Mouse (Mus musculus) stomach, postnatal 0 days (tissue): ENCODE results near the gene Trak1. TPM values are rescaled to one million over a fixed set of nuclear protein-coding genes. Genes with fewer than 3 reads are reported as not detected.

Experiments
- ATAC-seq: fragments of 200-750 bp; cut with Nextera tagmentation; 2 replicates; pipeline ENCODE4 v1.8.0; 2017; ENCODE audit not compliant: low FRiP score, low TSS enrichment
- DNase-seq: peaks from one replicate; pipeline ENCODE4 v3.0.0-alpha.2; 2016; ENCODE audit warnings: low spot score
- H3K27ac ChIP-seq: fragments of 300-500 bp; sonication (generic); replicated peaks from 2 replicates; pipeline ENCODE4 v1.5.1; 2014; ENCODE audit warnings: mild to moderate bottlenecking, control low read depth
- H3K27me3 ChIP-seq: fragments of 300-500 bp; sonication (generic); 2 replicates; pipeline ENCODE4 v1.6.1; 2014; ENCODE audit warnings: low read length; ENCODE audit not compliant: control insufficient read depth, insufficient read depth
- H3K36me3 ChIP-seq: fragments of 300-500 bp; sonication (generic); 2 replicates; pipeline ENCODE4 v1.6.1; 2014; ENCODE audit warnings: low read length, mixed read lengths; ENCODE audit not compliant: control insufficient read depth, insufficient read depth
- H3K4me1 ChIP-seq: fragments of 300-500 bp; sonication (generic); replicated peaks from 2 replicates; pipeline ENCODE4 v1.6.1; 2014; ENCODE audit warnings: antibody characterized with exemption; ENCODE audit not compliant: control insufficient read depth, insufficient read depth
- H3K4me2 ChIP-seq: fragments of 300-500 bp; sonication (generic); replicated peaks from 2 replicates; pipeline ENCODE4 v1.6.1; 2014; ENCODE audit warnings: low read depth, mild to moderate bottlenecking, control low read depth, moderate library complexity
- H3K4me3 ChIP-seq: fragments of 300-500 bp; sonication (generic); 2 replicates; pipeline ENCODE4 v1.5.1; 2014; ENCODE audit warnings: low read depth, low read length, control low read depth
- H3K9ac ChIP-seq: fragments of 300-500 bp; sonication (generic); 2 replicates; pipeline ENCODE4 v1.6.1; 2014; ENCODE audit warnings: mild to moderate bottlenecking, low read length, control low read depth, mixed read lengths
- H3K9me3 ChIP-seq: fragments of 300-500 bp; sonication (generic); 2 replicates; pipeline ENCODE4 v1.6.1; 2016; ENCODE audit warnings: low read length; ENCODE audit not compliant: control insufficient read depth
- CTCF ChIP-seq: IDR thresholded peaks from 2 replicates; pipeline ENCODE4 v1.5.1; 2016; ENCODE audit warnings: antibody characterized with exemption, low read depth, mild to moderate bottlenecking, moderate library complexity
- EP300 ChIP-seq: optimal IDR thresholded peaks from 2 replicates; pipeline ENCODE3; 2016; ENCODE audit warnings: antibody characterized with exemption
- WGBS: fragments of 180-500 bp; shearing (Covaris S2); extraction: QIAGEN DNeasy Blood & Tissue Kit; methylation state at CpG from one replicate; pipeline ENCODE4 v1.1.7; 2014; 5-methylcytosine and 5-hydroxymethylcytosine counted together
- polyA plus RNA-seq: library from polyadenylated mRNA; unstranded; fragments of >200 nt; fragmentation: Nextera tagmentation; extraction: Ambion mirVana; gene quantifications from 2 replicates; pipeline ENCODE4 v1.2.1, GENCODE M21; 2015

Gene Trak1
- polyA plus RNA-seq, 1 experiment from 2014 or later = 24.0 TPM

GRCm38 (mm10) chr9:121391898-121392297 is 94.6 kb downstream of the Trak1 start:
- 92% methylated on average over 13 of the region's 13 CpGs for WGBS
- ATAC-seq = no peak
- TF ChIP-seq EP300 = no peak
- peak; percentile 33 for TF ChIP-seq CTCF

GRCm38 (mm10) chr9:121392427-121392826 is 95.1 kb downstream of the Trak1 start:
- H3K9me3 ChIP-seq = no peaks in the 10 kb centered on the region
- no peak overlapping the region for H3K4me3 ChIP-seq
- ATAC-seq (0 out of 2 replicates have a peak, but pooled peaks have one; percentile 31), DNase-seq (peak; percentile 84)
- H3K4me1 ChIP-seq = peaks cover 2% of the 10 kb centered on the region; the same call in 1 of the 2 replicates
- no peak overlapping the region for H3K9ac ChIP-seq
- 0 out of 2 replicates have a peak, but pooled peaks cover 4% of the 10 kb centered on the region for H3K36me3 ChIP-seq
- TF ChIP-seq CTCF = peak; percentile 88
- no peak for TF ChIP-seq EP300
- no peak overlapping the region for H3K4me2 ChIP-seq
- H3K27ac ChIP-seq = no peak overlapping the region
- no peaks in the 10 kb centered on the region for H3K27me3 ChIP-seq
- 29% methylated on average over 5 of the region's 5 CpGs for WGBS

More at GRCm38 (mm10) chr9:121391898-121392297, 94.6 kb downstream of the Trak1 start:
- peaks cover 2% of the 10 kb centered on the region; the same call in 1 of the 2 replicates for H3K4me1 ChIP-seq
- H3K4me2 ChIP-seq = no peak overlapping the region
- H3K27ac ChIP-seq = no peak overlapping the region
- H3K9me3 ChIP-seq = no peaks in the 10 kb centered on the region
- H3K9ac ChIP-seq = no peak overlapping the region
- no peak for DNase-seq
- no peak overlapping the region for H3K4me3 ChIP-seq
- H3K36me3 ChIP-seq = 0 out of 2 replicates have a peak, but pooled peaks cover 4% of the 10 kb centered on the region
- no peaks in the 10 kb centered on the region for H3K27me3 ChIP-seq

- no peak overlapping the region for H3K27ac ChIP-seq
- DNase-seq (peak; percentile 45), ATAC-seq (no peak)
- TF ChIP-seq CTCF (peak; percentile 62), EP300 (no peak)
- no peaks in the 10 kb centered on the region for H3K9me3 ChIP-seq
- no peak overlapping the region for H3K4me2 ChIP-seq
- H3K27me3 ChIP-seq = no peaks in the 10 kb centered on the region
- over 99% methylated on average over 4 of the region's 4 CpGs for WGBS
- 0 out of 2 replicates have a peak, but pooled peaks cover 4% of the 10 kb centered on the region for H3K36me3 ChIP-seq
- H3K9ac ChIP-seq = no peak overlapping the region
- H3K4me1 ChIP-seq = peaks cover 4% of the 10 kb centered on the region; the same call in 1 of the 2 replicates
- H3K4me3 ChIP-seq = no peak overlapping the region
These were observed 95.8 kb downstream of the Trak1 start for GRCm38 (mm10) chr9:121393104-121393503.

- TF ChIP-seq CTCF = no peak
- peaks cover 5% of the 10 kb centered on the region; the same call in 1 of the 2 replicates for H3K4me1 ChIP-seq
- H3K27ac ChIP-seq = no peak overlapping the region
- ATAC-seq = no peak
- no peaks in the 10 kb centered on the region for H3K27me3 ChIP-seq
- H3K4me3 ChIP-seq = no peak overlapping the region
- H3K4me2 ChIP-seq = no peak overlapping the region
- H3K9ac ChIP-seq = no peak overlapping the region
- H3K9me3 ChIP-seq = no peaks in the 10 kb centered on the region
- 0 out of 2 replicates have a peak, but pooled peaks cover under 1% of the 10 kb centered on the region for H3K36me3 ChIP-seq
- WGBS = 79% methylated on average over 2 of the region's 2 CpGs
- DNase-seq = no peak
These were observed 97.6 kb downstream of the Trak1 start for GRCm38 (mm10) chr9:121394882-121395281.

- ATAC-seq (peak; percentile 86), DNase-seq (peak; percentile 57)
- no peaks in the 10 kb centered on the region for H3K27me3 ChIP-seq
- 70% methylated on average over 5 of the region's 5 CpGs for WGBS
- no peak overlapping the region for H3K9ac ChIP-seq
- H3K4me1 ChIP-seq = peaks cover 5% of the 10 kb centered on the region; the same call in 1 of the 2 replicates
- no peak overlapping the region for H3K4me2 ChIP-seq
- H3K36me3 ChIP-seq = no peaks in the 10 kb centered on the region
- H3K4me3 ChIP-seq = no peak overlapping the region
- H3K9me3 ChIP-seq = no peaks in the 10 kb centered on the region
- H3K27ac ChIP-seq = peak overlapping the region; percentile 56
- no peak for TF ChIP-seq CTCF
- TF ChIP-seq EP300 = no peak
These were observed 98.5 kb downstream of the Trak1 start for GRCm38 (mm10) chr9:121395812-121396211.

- Histone ChIP-seq H3K4me1 (peaks cover 5% of the 10 kb centered on the region; the same call in 1 of the 2 replicates), H3K36me3 (no peaks in the 10 kb centered on the region), H3K4me2 (0 out of 2 replicates have a peak overlapping the region, but pooled peaks have one; percentile 8), H3K27ac (peak overlapping the region; percentile 61), H3K27me3 (no peaks in the 10 kb centered on the region), H3K9me3 (no peaks in the 10 kb centered on the region), H3K9ac (no peak overlapping the region), H3K4me3 (no peak overlapping the region)
- peak; percentile 59 for DNase-seq
- TF ChIP-seq EP300 (no peak), CTCF (no peak)
- ATAC-seq = peak; percentile 45; the same call in 1 of the 2 replicates
- WGBS = 34% methylated on average over 17 of the region's 17 CpGs
These were observed 100.9 kb downstream of the Trak1 start for GRCm38 (mm10) chr9:121398100-121398760.
